Mouse (Mus musculus): ENCODE data around the gene Zfp60. TPM values are rescaled to one million over a fixed set of nuclear protein-coding genes. Genes with fewer than 3 reads are reported as not detected.
A peak's percentile ranks its signal among the peaks of the same experiment; 100 is the strongest.
"Not testable (repeated sequence)": the region's sequence is repeated elsewhere in the genome, so short reads cannot be mapped to it uniquely, and the experiment has no call there.

Zfp60 gene
- polyA plus RNA-seq, 1 experiment from 2014 or later, result 55.2 TPM

DNA sequence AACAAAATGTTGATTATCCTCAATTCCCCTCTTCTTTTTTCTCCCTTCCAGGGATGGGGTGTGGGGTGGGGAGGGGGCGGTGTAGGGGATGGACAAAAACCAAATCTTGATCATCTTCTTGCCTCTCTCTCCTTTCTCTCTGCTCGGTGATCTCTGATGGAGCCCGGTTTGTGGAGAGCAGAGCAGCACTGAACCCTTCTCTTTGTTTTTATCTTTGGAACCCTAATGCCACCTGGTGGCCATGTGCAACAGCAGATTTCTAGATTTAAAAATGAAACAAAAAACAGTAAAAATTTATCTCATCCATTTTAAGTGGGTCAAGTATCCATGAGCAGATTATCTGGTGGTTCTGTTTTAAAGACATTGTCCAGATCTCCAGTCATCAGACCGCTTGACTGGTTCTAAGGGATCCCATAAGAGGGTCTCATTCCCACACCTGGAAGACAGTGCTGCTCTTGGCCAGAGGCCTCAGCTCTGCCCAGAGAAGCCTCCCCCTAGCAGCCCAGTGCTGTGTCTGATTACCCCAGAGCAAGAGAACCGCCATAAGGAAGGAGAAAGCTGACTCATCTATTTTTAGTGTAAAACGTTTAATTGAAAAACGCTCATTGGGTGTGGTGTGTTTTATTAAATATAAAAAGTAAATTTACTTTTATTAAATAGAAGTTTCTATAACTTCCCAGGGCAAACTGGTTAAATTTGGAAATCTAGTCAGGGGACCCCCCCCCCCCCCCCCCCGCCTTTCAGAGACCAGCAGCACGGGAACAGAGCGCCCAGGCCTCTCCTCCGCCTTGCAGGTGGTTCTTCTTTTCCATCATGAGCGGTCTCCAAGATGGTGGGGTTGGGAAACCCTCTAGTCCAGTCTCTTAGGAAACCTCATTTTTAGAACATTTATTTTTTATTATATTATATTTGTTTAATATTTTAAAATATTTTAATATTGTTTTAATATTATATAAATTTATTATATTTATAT lies 5.3 kb upstream of the Zfp60 start:
- 0 out of 2 replicates have a peak, but pooled peaks cover 3% of the 10 kb centered on the region for H3K4me1 ChIP-seq (replicated peaks)
- H3K4me3 ChIP-seq, result no peak overlapping the region
- H3K9me3 ChIP-seq, result no peaks in the 10 kb centered on the region
- H3K27ac ChIP-seq, result peak overlapping the region; percentile 79
- 44% methylated on average over 12 of the region's 12 CpGs for WGBS
- DNase-seq (ENCODE audit: low spot score), result peak; percentile 53
- no peaks in the 10 kb centered on the region for H3K36me3 ChIP-seq
- no peaks in the 10 kb centered on the region for H3K27me3 ChIP-seq (ENCODE audit: insufficient read depth, poor library complexity, severe bottlenecking)

DNA sequence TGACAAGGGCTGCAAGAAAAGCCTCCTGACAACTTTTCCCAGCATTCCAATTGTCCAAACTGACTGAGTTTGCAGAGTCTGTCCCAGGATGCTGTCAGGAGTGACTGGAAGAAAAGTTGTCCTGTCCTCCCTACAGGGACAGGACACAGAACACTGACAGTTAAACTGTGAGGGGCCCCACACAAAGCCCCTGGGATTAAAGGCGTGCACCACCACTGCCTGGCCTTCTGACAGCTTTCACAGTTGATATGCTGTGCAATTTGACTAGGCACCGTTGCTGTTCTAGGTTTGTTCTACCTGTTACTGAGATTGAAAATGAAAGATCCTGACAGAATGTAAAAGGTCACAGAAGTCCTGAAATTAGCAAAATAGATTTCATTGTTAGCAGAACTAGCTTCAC lies 3.7 kb upstream of the Zfp60 start:
- H3K27ac ChIP-seq, result no peak overlapping the region
- H3K4me3 ChIP-seq, result no peak overlapping the region
- no peak for DNase-seq (ENCODE audit: low spot score)
- no peaks in the 10 kb centered on the region for H3K27me3 ChIP-seq (ENCODE audit: insufficient read depth, poor library complexity, severe bottlenecking)
- no peaks in the 10 kb centered on the region for H3K36me3 ChIP-seq
- H3K9me3 ChIP-seq, result no peaks in the 10 kb centered on the region
- H3K4me1 ChIP-seq (replicated peaks), result peaks cover 5% of the 10 kb centered on the region
- WGBS, result 70% methylated on average over 2 of the region's 2 CpGs

DNA sequence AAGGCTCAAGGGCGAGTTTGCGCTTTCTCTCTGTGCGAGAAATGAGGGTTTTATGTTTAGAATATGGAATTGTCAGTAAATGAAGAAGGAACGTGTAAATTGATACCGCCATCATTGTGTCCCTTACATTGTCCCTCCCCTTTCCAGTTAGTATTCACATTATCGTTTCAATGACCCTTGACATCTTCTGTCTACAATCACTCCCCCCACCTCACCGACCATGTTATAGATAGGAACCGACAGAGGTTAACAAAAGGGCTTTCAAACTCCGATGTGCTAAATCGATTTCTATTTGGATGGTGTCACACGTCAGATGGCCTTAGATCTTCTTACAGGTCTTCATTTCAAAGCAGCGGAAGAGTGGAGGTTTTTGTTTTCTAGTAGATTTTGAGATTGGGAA lies 757 bp downstream of the Zfp60 start:
- H3K27me3 ChIP-seq (ENCODE audit: insufficient read depth, poor library complexity, severe bottlenecking), result no peaks in the 10 kb centered on the region
- H3K9me3 ChIP-seq, result no peaks in the 10 kb centered on the region
- peaks cover 39% of the 10 kb centered on the region for H3K4me1 ChIP-seq (replicated peaks)
- peak; percentile 43 for DNase-seq (ENCODE audit: low spot score)
- H3K36me3 ChIP-seq, result peaks cover 17% of the 10 kb centered on the region; the same call in 1 of the 2 replicates
- H3K27ac ChIP-seq, result peak overlapping the region; percentile 98
- 2% methylated on average over 12 of the region's 12 CpGs for WGBS
- H3K4me3 ChIP-seq, result peak overlapping the region; percentile 82

DNA sequence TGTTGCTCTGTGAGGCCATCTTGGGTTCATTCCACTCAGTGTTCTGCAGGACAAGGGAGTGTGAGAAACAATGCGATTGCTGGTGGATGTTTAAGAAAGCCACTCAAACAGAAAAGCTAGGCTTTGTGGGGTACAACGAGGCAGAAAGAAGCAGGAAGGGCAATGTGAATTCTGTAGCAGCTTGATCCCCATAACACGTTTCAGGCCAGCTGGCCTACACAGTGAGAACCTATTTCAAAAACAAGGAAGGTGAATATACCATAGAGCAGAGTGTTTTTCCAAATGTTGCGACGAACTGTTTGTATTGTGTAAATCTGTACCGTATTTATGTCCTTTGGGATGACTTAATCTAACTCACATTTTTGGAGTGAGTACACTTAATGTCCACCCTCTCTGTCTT lies 1.3 kb downstream of the Zfp60 start:
- H3K9me3 ChIP-seq, result no peaks in the 10 kb centered on the region
- peak overlapping the region; percentile 98 for H3K27ac ChIP-seq
- peaks cover 22% of the 10 kb centered on the region for H3K36me3 ChIP-seq
- no peak for DNase-seq (ENCODE audit: low spot score)
- WGBS, result 71% methylated on average over 6 of the region's 6 CpGs
- peak overlapping the region; percentile 82 for H3K4me3 ChIP-seq
- peaks cover 39% of the 10 kb centered on the region for H3K4me1 ChIP-seq (replicated peaks)
- no peaks in the 10 kb centered on the region for H3K27me3 ChIP-seq (ENCODE audit: insufficient read depth, poor library complexity, severe bottlenecking)

DNA sequence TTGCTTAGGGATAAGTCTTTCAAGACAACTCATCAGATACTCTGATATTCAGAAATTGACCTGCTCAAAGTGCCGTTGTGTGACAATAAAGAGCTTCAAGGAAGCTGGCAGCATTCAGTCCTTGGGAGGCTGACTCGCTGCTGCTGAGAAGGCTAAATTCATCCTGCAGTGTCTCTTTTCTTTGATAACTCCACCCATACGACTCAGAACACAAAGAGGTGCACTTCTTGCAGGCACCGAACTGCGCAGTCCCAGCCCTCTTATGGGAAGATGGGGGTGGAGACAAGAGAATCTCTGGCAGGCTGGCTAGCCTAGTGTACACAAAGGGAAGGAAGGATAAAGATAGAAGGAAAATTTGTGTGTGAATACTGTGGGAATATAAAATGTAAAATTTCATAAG lies 4.3 kb downstream of the Zfp60 start:
- Histone ChIP-seq H3K36me3 (peaks cover 51% of the 10 kb centered on the region), H3K4me1 (replicated peaks) (peaks cover 39% of the 10 kb centered on the region), H3K4me3 (peak overlapping the region; percentile 37), H3K9me3 (peaks cover 1% of the 10 kb centered on the region; the same call in 1 of the 2 replicates), H3K27ac (peak overlapping the region; percentile 68), H3K27me3 (ENCODE audit: insufficient read depth, poor library complexity, severe bottlenecking) (no peaks in the 10 kb centered on the region)
- WGBS, result 32% methylated on average over 5 of the region's 5 CpGs
- peak; percentile 28 for DNase-seq (ENCODE audit: low spot score)

DNA sequence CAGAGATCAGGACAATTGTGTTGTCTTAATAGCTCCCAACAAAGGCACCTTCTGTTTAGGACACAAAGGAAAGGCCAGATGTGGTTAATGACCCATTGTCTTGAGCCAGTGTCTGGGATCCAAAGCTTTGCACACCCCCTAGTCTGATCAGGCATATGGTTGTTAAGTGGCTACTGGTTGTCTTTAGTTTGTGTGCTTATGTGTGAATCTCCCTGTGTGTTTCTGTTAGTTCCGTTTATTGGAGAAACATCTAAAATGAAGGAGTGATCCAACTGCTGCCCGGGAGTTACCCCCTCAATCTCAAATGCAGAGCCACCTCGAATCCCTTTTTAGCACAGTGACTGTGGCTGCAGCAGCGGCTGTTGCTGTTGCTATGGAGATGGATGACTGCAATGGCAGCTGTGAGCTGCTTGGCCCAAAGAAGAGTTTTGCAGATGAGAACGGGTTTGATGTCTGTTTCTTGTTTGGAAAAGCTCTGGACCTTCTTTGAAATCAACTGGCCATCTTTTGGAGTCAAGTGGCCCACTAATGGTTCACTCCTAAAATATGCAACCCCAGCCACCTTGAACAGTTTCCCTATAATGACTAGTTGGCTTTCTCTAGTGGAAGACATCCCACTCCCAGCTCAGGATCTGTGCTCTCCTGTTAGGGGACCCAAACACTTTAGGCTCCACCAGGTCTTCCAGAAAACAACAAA lies 25.3 kb downstream of the Zfp60 start:
- Histone ChIP-seq H3K27ac (peak overlapping the region; percentile 85), H3K36me3 (peaks cover 25% of the 10 kb centered on the region), H3K4me1 (replicated peaks) (peaks cover 16% of the 10 kb centered on the region), H3K4me3 (peak overlapping the region; percentile 6; the same call in 1 of the 2 replicates), H3K9me3 (peaks cover 11% of the 10 kb centered on the region), H3K27me3 (ENCODE audit: insufficient read depth, poor library complexity, severe bottlenecking) (no peaks in the 10 kb centered on the region)
- WGBS, result 22% methylated on average over 5 of the region's 5 CpGs
- peak; percentile 65 for DNase-seq (ENCODE audit: low spot score)

DNA sequence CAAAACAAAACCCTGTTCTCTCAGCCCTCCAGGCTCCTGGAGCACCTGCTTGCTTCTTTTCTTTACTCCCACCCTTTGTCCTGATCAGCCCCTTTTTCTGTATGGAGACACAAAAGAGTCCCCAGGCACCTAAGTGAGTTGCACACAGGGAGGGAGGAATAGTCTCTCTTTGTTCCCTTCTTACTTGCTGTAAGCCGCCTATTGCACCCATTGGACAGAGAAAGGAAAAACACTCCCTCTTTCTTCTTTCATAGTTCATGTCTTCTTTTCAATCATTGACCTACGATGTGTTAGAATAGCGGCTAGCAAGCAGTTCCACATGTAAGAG lies 25.8 kb downstream of the Zfp60 start:
- no peaks in the 10 kb centered on the region for H3K27me3 ChIP-seq (ENCODE audit: insufficient read depth, poor library complexity, severe bottlenecking)
- peaks cover 16% of the 10 kb centered on the region for H3K4me1 ChIP-seq (replicated peaks)
- 18% methylated on average over 3 of the region's 3 CpGs for WGBS
- no peak for DNase-seq (ENCODE audit: low spot score)
- peaks cover 9% of the 10 kb centered on the region; the same call in 1 of the 2 replicates for H3K9me3 ChIP-seq
- peak overlapping the region; percentile 6; the same call in 1 of the 2 replicates for H3K4me3 ChIP-seq
- peak overlapping the region; percentile 85 for H3K27ac ChIP-seq
- peaks cover 20% of the 10 kb centered on the region for H3K36me3 ChIP-seq

DNA sequence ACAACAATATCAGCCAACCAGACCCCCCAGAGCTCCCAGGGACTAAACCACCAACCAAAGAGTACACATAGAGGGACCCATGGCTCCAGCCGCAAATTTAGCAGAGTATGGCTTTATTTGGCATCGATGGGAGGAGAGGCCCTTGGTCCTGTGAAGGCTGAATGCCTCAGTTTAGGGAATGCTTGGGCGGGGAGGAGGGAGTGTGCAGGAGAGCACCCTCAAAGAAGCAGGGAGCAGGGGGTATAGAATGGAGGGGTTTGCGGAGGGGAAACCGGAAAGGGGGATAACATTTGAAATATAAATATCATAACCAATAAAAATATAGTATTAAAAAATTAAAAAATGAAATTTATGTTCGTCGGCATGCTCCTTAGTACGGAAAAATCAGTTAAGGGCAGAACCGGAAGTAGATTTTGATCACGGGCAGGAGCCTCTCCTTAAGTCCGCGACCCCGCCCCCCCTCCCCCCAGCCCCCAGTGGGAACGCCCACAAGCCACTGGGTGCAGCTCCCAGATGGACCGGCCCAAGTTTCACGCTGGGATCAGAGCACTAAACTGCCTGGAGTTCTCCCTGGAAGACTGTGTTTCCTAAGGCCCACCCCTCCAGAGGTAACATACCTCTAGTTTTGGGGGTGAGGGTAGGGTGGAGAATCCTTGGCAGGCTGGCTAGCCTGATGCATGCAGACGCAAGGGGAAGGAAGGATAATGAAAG lies 34.1 kb downstream of the Zfp60 start:
- Histone ChIP-seq H3K36me3 (no peaks in the 10 kb centered on the region), H3K27me3 (ENCODE audit: insufficient read depth, poor library complexity, severe bottlenecking) (peaks cover 5% of the 10 kb centered on the region; the same call in 1 of the 2 replicates), H3K27ac (peak overlapping the region; percentile 70; the same call in 1 of the 2 replicates), H3K4me3 (peak overlapping the region; percentile 44), H3K4me1 (replicated peaks) (peaks cover 5% of the 10 kb centered on the region), H3K9me3 (no peaks in the 10 kb centered on the region)
- peak; percentile 17 for DNase-seq (ENCODE audit: low spot score)
- 13% methylated on average over 17 of the region's 17 CpGs for WGBS

DNA sequence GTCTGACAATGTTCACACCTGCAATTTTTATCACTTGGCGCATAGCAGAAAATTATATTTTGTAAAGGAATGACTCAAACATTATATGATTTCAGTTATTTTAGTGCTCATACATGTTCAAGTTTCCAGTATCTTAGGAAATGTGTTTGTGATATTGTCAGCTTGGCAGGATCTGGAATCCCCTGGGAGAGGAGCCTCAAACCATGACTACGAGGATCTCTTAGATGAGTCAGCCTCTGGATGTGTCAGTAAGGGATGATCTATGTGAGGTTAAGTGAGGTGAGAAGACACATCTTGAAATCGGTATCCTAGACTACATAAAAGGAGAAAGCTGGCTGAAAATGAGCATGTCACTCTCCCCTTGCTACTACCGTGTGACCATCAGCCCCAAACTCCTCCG lies 58.1 kb downstream of the Zfp60 start:
- no peaks in the 10 kb centered on the region for H3K27me3 ChIP-seq (ENCODE audit: insufficient read depth, poor library complexity, severe bottlenecking)

DNA sequence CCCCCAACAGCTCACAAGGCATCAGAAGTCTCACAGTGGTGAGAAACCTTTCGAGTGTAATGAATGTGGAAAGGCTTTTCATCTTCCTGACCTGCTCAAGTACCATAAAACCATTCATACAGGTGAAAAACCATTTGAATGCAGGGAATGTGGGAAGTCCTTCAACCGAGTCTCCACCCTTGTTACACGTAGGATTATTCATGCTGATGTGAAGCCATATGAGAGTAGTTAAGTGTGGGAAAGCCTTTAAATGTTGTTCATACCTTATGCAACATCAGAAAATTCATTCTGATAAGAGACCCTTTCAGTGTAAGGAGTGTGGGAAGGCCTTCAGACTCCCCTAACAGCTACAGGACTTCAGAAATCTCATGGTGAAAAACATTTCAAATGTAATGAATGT lies 62.7 kb downstream of the Zfp60 start:
- Histone ChIP-seq H3K4me1 (replicated peaks) (peaks cover 34% of the 10 kb centered on the region), H3K9me3 (peaks cover 23% of the 10 kb centered on the region), H3K27ac (peak overlapping the region; percentile 70; the same call in 1 of the 2 replicates)
- H3K36me3 ChIP-seq; H3K4me3 ChIP-seq; H3K27me3 ChIP-seq (ENCODE audit: insufficient read depth, poor library complexity, severe bottlenecking); DNase-seq (ENCODE audit: low spot score): not testable (repeated sequence)
- WGBS, result 81% methylated on average over 3 of the region's 3 CpGs

More for the DNA sequence above, 58.1 kb downstream of the Zfp60 start:
- Histone ChIP-seq H3K4me1 (replicated peaks) (peaks cover 3% of the 10 kb centered on the region), H3K4me3 (no peak overlapping the region), H3K9me3 (peaks cover 41% of the 10 kb centered on the region), H3K36me3 (no peaks in the 10 kb centered on the region), H3K27ac (no peak overlapping the region)
- DNase-seq (ENCODE audit: low spot score), result no peak
- WGBS, result 87% methylated on average over 5 of the region's 5 CpGs

DNA sequence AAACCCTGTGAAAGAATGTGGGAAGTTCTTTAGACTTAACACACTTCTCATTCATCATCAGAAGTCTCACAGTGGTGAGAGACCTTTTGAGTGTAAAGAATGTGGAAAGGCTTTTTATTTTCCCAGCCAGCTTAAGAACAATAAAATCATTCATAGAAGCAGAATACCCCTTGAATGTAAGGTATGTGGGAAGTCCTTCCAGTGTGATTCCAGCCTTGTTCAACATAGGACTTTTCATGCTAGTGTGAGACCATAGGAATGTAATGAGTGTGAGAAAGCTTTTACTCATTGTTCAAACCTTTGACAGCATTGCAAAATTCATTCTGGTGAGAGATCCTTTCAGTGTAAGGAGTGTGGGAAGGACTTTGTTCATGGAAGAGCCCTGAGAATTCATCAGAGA lies 63.4 kb downstream of the Zfp60 start:
- no peak for DNase-seq (ENCODE audit: low spot score)
- Histone ChIP-seq H3K27me3 (ENCODE audit: insufficient read depth, poor library complexity, severe bottlenecking) (no peaks in the 10 kb centered on the region), H3K27ac (peak overlapping the region; percentile 75; the same call in 1 of the 2 replicates)

More for the DNA sequence above, 63.4 kb downstream of the Zfp60 start:
- H3K9me3 ChIP-seq, result peaks cover 19% of the 10 kb centered on the region
- no peak overlapping the region for H3K4me3 ChIP-seq
- H3K4me1 ChIP-seq (replicated peaks), result peaks cover 40% of the 10 kb centered on the region
- H3K36me3 ChIP-seq, result 0 out of 2 replicates have a peak, but pooled peaks cover 3% of the 10 kb centered on the region
